Mouse (Mus musculus): ENCODE measurements at regions not wholly inside any gene's neighbourhood (a gene's known extent, or its start where the extent isn't known, plus 50 kb on each side); places are given as distances from the start of the nearest gene placed in this dataset.

DNA sequence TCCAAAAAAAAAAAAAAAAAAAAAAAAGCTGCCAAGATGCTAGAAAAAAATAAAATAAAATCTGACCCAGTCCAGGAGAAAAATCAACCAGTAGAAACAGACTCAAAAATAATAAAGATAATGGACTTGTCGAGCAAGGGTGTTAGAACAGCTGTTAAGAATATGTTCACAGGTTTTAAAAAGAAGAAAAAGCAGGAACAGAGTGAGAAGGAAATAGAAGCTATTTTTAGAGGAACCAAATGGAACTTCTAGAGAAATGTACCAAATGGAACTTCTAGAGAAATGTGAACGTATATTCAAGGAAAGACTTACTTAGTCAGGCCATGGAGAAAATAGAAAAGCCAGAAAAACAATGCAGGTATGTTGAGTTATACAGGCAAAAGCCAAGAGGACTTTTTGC lies 662.4 kb upstream of the Jmjd1c start:
- H3K27ac ChIP-seq, result no peak overlapping the region
- no peak overlapping the region for H3K9ac ChIP-seq
- H3K4me2 ChIP-seq, result no peak overlapping the region
- H3K4me1 ChIP-seq, result no peaks in the 10 kb centered on the region
- 77% methylated on average over 2 of the region's 2 CpGs for WGBS
- no peak overlapping the region for H3K4me3 ChIP-seq
- no peaks in the 10 kb centered on the region for H3K36me3 ChIP-seq
- H3K27me3 ChIP-seq, result no peaks in the 10 kb centered on the region
- no peak for ATAC-seq (ENCODE audit: insufficient number of reproducible peaks, insufficient read depth, low FRiP score, low TSS enrichment, low read depth)
- H3K9me3 ChIP-seq, result no peaks in the 10 kb centered on the region

DNA sequence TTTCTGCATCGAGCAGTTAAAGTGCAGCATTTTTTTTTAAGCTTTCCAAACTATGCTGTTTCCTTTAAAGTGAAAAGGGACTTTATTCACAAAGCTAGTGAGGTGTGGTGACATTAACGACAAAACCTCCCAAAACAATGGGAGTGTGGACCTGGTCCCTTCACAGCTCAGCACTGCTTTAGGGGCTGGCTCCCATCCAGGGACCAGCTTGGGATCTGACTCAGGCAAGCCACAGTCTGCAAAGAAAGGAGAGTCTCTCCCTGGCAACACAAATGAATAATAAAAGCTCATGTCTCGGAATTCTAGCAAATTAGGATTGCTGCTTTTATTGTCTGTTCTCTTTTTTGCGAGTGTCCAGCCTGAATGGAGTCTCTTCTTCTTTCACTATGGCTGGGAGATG lies 625.2 kb upstream of the Jmjd1c start:
- no peak overlapping the region for H3K4me3 ChIP-seq
- H3K9me3 ChIP-seq, result no peaks in the 10 kb centered on the region
- 60% methylated on average over 4 of the region's 4 CpGs for WGBS
- H3K4me2 ChIP-seq, result no peak overlapping the region
- H3K27ac ChIP-seq, result no peak overlapping the region
- no peaks in the 10 kb centered on the region for H3K4me1 ChIP-seq
- ATAC-seq (ENCODE audit: insufficient number of reproducible peaks, insufficient read depth, low FRiP score, low TSS enrichment, low read depth), result no peak
- H3K36me3 ChIP-seq, result no peaks in the 10 kb centered on the region
- H3K27me3 ChIP-seq, result no peaks in the 10 kb centered on the region
- no peak overlapping the region for H3K9ac ChIP-seq

DNA sequence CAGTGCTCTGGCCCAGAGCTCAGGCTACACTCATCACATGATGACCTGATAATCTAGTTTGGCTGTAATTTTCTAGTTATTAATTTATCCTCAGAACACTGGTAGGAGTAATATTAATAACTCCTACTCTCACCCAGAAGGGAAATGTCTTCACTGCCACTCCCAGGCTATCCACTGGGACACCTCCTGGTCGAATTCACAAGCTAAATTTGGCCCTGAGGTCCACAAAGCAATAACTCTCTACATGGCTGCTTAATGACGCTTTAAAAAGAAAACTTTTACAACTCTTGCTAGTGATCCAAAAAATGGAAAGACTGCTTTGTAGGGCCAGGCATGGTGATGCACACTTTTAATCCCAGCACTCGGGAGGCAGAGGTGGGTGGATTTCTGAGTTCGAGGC lies 623.9 kb upstream of the Jmjd1c start:
- Histone ChIP-seq H3K9me3 (no peaks in the 10 kb centered on the region), H3K27ac (no peak overlapping the region), H3K4me2 (no peak overlapping the region), H3K27me3 (no peaks in the 10 kb centered on the region), H3K4me1 (no peaks in the 10 kb centered on the region), H3K9ac (no peak overlapping the region), H3K36me3 (no peaks in the 10 kb centered on the region), H3K4me3 (no peak overlapping the region)
- 79% methylated on average over 4 of the region's 4 CpGs for WGBS
- ATAC-seq (ENCODE audit: insufficient number of reproducible peaks, insufficient read depth, low FRiP score, low TSS enrichment, low read depth), result no peak

DNA sequence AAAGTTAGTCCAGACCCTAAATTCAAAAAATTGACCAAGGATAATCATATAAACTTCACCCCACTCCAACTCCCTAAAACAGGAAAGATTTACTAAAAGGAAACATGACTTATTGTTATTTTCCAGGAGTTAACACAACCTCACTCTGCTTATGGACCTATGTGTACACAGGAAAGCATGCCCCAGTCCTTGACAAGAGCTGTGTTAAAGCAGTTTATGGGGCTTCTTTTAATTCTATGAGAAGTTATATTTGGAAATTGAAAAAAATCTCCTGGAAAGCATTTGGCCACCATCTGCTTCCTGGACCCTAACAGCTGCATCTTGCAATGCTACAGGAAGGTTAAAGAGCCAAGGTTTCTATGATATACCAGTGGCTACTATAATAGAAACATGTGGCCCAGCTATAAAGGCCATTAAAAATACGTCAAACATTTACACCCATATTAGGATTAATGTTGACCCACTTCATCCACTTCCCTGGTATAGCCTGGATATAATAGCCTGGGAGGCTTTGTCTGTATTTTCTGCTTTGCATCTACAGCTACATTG lies 620.7 kb upstream of the Jmjd1c start:
- Histone ChIP-seq H3K9me3 (no peaks in the 10 kb centered on the region), H3K9ac (no peak overlapping the region), H3K4me3 (no peak overlapping the region), H3K4me2 (no peak overlapping the region), H3K27ac (no peak overlapping the region), H3K27me3 (no peaks in the 10 kb centered on the region), H3K36me3 (no peaks in the 10 kb centered on the region), H3K4me1 (no peaks in the 10 kb centered on the region)
- no peak for ATAC-seq (ENCODE audit: insufficient number of reproducible peaks, insufficient read depth, low FRiP score, low TSS enrichment, low read depth)
- 73% methylated on average over 1 of the region's 1 CpGs for WGBS

DNA sequence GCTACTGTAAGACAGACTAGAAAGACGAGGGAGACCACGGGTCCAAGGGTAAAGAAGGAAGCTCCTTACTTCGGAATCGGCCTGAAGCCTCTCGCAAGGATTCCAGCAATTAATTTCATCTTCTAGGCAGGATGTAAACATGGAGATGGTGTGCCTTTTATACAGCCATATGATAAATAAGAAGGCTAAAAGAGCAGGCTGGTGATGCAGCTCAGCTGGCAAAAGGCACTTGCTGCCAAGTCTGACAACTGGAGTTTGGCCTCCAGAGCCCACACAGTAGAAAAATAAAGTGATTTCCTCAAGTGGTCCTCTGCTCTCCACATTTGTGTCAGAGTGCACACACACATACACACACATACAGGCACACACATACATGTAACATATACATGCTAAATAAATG lies 605.1 kb upstream of the Jmjd1c start:
- Histone ChIP-seq H3K4me1 (no peaks in the 10 kb centered on the region), H3K4me2 (no peak overlapping the region), H3K9me3 (no peaks in the 10 kb centered on the region), H3K27me3 (no peaks in the 10 kb centered on the region), H3K9ac (no peak overlapping the region), H3K4me3 (no peak overlapping the region), H3K36me3 (no peaks in the 10 kb centered on the region), H3K27ac (no peak overlapping the region)
- WGBS, result 80% methylated on average over 5 of the region's 5 CpGs
- no peak for ATAC-seq (ENCODE audit: insufficient number of reproducible peaks, insufficient read depth, low FRiP score, low TSS enrichment, low read depth)

DNA sequence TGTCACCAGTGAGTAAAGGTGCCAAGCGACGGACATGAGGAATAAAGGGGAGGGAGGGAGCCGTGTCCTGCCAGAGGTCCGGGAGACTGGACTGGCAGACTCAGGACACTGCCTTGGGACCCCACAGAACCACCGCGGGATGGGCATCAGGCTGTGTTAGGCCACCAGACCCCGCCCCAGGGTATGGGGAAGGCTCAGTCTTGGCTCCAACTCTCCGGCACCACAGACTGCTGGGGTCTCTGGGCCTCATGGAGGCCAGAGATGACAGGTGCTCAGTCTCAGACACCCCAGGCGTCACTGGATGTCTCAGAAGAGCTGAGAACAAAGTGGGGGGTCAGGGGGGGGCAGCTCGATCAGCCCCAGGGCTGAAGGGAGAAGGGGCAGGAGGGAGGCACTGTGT lies 604.1 kb upstream of the Jmjd1c start:
- H3K4me3 ChIP-seq, result no peak overlapping the region
- H3K9me3 ChIP-seq, result no peaks in the 10 kb centered on the region
- H3K36me3 ChIP-seq, result no peaks in the 10 kb centered on the region
- H3K27ac ChIP-seq, result no peak overlapping the region
- no peaks in the 10 kb centered on the region for H3K4me1 ChIP-seq
- H3K27me3 ChIP-seq, result no peaks in the 10 kb centered on the region
- no peak overlapping the region for H3K4me2 ChIP-seq
- 0 out of 2 replicates have a peak, but pooled peaks have one; percentile 56 for ATAC-seq (ENCODE audit: insufficient number of reproducible peaks, insufficient read depth, low FRiP score, low TSS enrichment, low read depth)
- WGBS, result 55% methylated on average over 10 of the region's 10 CpGs
- no peak overlapping the region for H3K9ac ChIP-seq

DNA sequence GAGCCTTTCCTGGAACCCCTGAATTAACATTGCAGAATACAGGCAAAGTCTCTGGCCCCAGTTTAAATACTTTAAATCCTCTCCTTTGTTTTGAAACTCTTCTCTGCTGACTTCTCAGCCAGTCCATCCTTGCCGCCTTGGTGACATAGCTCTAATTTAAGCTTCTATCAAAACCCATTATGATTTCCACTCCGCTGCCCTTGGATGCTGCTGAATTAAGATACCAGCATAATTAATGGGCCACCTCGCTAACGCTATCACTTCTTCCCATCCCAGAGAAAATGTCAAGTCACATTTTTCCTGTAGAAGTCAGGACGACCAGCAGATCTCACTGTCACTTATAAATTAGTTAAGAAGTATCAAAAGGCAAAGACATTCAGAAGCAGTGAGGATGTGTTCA lies 556.1 kb upstream of the Jmjd1c start:
- H3K4me3 ChIP-seq, result no peak overlapping the region
- H3K4me1 ChIP-seq, result no peaks in the 10 kb centered on the region
- ATAC-seq (ENCODE audit: insufficient number of reproducible peaks, insufficient read depth, low FRiP score, low TSS enrichment, low read depth), result no peak
- H3K4me2 ChIP-seq, result no peak overlapping the region
- WGBS, result 83% methylated on average over 5 of the region's 5 CpGs
- H3K36me3 ChIP-seq, result no peaks in the 10 kb centered on the region
- H3K27me3 ChIP-seq, result no peaks in the 10 kb centered on the region
- H3K9me3 ChIP-seq, result no peaks in the 10 kb centered on the region
- no peak overlapping the region for H3K27ac ChIP-seq
- no peak overlapping the region for H3K9ac ChIP-seq

DNA sequence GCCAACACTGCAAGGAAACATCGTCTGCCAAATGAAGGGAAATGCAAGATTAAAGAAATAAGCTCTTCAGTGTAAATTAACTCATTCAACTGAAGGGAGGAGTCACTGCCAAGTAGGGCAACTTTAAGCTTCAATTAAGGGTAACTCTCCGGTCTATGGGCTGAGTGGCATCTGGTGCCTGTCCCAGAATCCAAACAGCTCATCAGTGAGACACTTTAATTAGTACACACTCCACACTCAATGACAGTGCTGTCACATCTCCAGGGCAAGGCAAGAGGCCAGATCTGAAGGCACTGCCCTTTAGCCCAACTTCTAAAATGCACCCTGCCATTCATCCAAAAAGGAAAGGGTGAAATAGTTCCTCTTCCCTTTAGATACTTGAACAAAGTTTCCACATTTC lies 549.3 kb upstream of the Jmjd1c start:
- no peak overlapping the region for H3K4me2 ChIP-seq

DNA sequence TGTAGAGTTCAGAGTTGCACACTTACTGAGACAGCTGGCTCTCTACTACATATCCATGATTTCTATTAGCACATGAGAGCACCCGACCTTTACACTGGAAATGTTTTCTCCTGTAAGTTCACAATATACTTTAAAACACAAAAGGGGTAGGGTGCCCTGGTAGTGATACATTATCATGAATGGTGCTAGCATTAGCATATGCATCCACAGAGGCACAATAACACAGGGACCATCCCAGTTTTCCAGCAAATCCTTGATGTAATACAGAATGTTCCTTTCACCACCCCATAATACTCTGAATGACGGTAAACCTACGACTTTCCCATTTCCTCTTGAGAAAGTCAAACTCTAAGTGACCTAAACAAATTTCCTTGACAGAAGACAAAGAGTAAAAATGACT lies 548.3 kb upstream of the Jmjd1c start:
- Histone ChIP-seq H3K27me3 (no peaks in the 10 kb centered on the region; the same call in 1 of the 2 replicates), H3K27ac (no peak overlapping the region), H3K4me3 (no peak overlapping the region), H3K9ac (no peak overlapping the region), H3K9me3 (no peaks in the 10 kb centered on the region), H3K4me2 (no peak overlapping the region), H3K36me3 (no peaks in the 10 kb centered on the region), H3K4me1 (peaks cover 6% of the 10 kb centered on the region)
- WGBS, result 46% methylated on average over 3 of the region's 3 CpGs
- no peak for ATAC-seq (ENCODE audit: insufficient number of reproducible peaks, insufficient read depth, low FRiP score, low TSS enrichment, low read depth)

More for the DNA sequence above, 549.3 kb upstream of the Jmjd1c start:
- no peak overlapping the region for H3K27ac ChIP-seq
- 58% methylated on average over 2 of the region's 2 CpGs for WGBS
- H3K9ac ChIP-seq, result no peak overlapping the region
- no peaks in the 10 kb centered on the region for H3K4me1 ChIP-seq
- no peak for ATAC-seq (ENCODE audit: insufficient number of reproducible peaks, insufficient read depth, low FRiP score, low TSS enrichment, low read depth)
- H3K27me3 ChIP-seq, result no peaks in the 10 kb centered on the region; the same call in 1 of the 2 replicates
- H3K36me3 ChIP-seq, result no peaks in the 10 kb centered on the region
- H3K4me3 ChIP-seq, result no peak overlapping the region
- no peaks in the 10 kb centered on the region for H3K9me3 ChIP-seq

DNA sequence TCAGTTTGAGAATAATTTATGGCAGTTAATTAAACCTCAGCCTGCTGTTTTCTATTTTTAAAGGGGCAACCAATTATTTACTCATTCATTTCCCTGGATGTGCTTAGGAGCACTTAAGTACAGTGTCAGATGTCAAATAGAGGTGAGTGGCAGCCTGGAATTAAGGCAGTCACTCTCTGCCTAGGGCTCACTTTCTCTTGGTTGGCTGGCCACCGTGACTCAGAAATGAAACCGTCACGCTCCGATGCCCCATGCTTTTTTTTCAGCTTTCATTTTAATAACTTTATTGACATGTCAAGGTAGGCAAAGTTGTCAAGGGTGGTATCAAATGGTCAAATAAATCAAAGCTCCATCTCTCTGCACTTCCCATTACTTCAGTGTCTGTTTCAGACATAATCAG lies 547.9 kb upstream of the Jmjd1c start:
- peaks cover 10% of the 10 kb centered on the region for H3K4me1 ChIP-seq
- H3K4me3 ChIP-seq, result no peak overlapping the region
- H3K4me2 ChIP-seq, result no peak overlapping the region
- WGBS, result 41% methylated on average over 4 of the region's 4 CpGs
- no peaks in the 10 kb centered on the region; the same call in 1 of the 2 replicates for H3K27me3 ChIP-seq
- H3K36me3 ChIP-seq, result no peaks in the 10 kb centered on the region
- no peak overlapping the region for H3K27ac ChIP-seq
- ATAC-seq (ENCODE audit: insufficient number of reproducible peaks, insufficient read depth, low FRiP score, low TSS enrichment, low read depth), result no peak
- no peak overlapping the region for H3K9ac ChIP-seq
- no peaks in the 10 kb centered on the region for H3K9me3 ChIP-seq

DNA sequence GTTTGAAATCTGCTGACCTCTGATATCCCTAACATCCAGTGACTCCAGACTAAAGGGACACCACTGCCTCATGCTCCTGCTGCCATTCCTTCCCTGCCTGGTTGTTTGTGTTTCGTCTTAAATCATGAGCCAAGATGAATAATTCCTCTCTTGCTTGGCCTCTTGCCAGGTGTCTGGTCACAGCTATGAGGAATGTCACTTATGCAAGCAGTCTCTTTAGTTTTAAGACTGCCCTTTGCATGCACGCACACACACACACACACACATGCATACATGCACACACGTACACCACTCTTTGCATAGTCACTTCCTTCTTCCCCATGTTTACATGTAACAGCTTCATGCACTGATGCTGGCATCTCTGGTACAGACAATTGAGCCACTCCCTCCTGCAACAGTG lies 543.0 kb upstream of the Jmjd1c start:
- 58% methylated on average over 3 of the region's 3 CpGs for WGBS
- no peak overlapping the region for H3K4me2 ChIP-seq
- ATAC-seq (ENCODE audit: insufficient number of reproducible peaks, insufficient read depth, low FRiP score, low TSS enrichment, low read depth), result 0 out of 2 replicates have a peak, but pooled peaks have one; percentile 37
- H3K9ac ChIP-seq, result no peak overlapping the region
- no peaks in the 10 kb centered on the region for H3K9me3 ChIP-seq
- H3K4me3 ChIP-seq, result no peak overlapping the region
- H3K27ac ChIP-seq, result no peak overlapping the region
- H3K27me3 ChIP-seq, result no peaks in the 10 kb centered on the region; the same call in 1 of the 2 replicates
- H3K36me3 ChIP-seq, result no peaks in the 10 kb centered on the region
- peaks cover 12% of the 10 kb centered on the region for H3K4me1 ChIP-seq

DNA sequence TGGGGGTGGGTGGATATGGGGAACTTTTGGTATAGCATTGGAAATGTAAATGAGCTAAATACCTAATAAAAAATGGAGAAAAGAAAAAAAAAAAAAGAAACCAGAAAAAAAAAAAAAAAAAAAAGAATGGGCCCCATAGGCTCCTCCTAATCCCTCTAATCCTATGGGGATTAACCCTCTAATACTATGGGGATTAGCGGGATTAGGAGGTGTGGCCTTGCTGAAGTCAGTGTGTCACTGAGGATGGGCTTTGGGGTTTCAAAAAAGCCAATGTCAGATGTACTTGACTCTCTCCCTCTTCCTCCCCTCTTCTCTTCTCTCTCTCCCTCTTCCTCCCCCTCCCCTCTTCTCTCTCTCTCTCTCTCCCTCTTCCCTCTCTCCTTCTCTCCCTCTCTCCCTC lies 541.7 kb upstream of the Jmjd1c start:
- WGBS, result 50% methylated on average over 1 of the region's 1 CpGs
- Histone ChIP-seq H3K9ac (no peak overlapping the region), H3K4me1 (peaks cover 12% of the 10 kb centered on the region), H3K36me3 (no peaks in the 10 kb centered on the region), H3K27me3 (no peaks in the 10 kb centered on the region; the same call in 1 of the 2 replicates), H3K9me3 (no peaks in the 10 kb centered on the region), H3K27ac (no peak overlapping the region), H3K4me3 (no peak overlapping the region), H3K4me2 (no peak overlapping the region)
- ATAC-seq (ENCODE audit: insufficient number of reproducible peaks, insufficient read depth, low FRiP score, low TSS enrichment, low read depth), result no peak

Measured in embryonic facial prominence, embryonic 13.5 days (tissue).